Mouse (Mus musculus) cerebellum, postnatal 36 days (tissue): ENCODE results near the gene Tgfbrap1.
A peak's percentile ranks its signal among the peaks of the same experiment; 100 is the strongest.
"Not testable (repeated sequence)": the region's sequence is repeated elsewhere in the genome, so short reads cannot be mapped to it uniquely, and the experiment has no call there.

ENCODE experiments used
- DNase-seq, 2 experiments: peaks; one replicate each; pipeline ENCODE4 v3.0.0; 2021 to 2022; ENCODE audit warnings: mixed read lengths in 2 of 2

The Tgfbrap1 gene

DNA sequence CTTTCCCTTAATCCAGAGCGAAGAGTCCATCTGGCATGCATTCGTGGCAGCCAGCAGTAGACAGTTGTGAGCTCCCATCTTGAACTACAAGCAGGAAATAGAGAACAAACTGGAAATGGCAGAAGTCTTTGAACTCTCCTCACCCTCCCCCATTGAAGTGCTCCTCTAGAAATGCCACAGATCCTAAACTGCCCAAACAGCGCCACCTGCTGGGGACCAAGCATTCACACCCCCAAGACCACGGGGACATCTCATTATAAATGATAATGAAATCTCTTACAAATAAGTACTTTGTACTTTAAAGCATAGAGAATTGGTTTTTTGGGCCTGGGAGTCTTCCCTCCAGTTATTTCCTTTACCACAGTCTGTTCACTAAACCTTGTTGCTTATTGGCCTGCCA lies 12.1 kb upstream of the Tgfbrap1 start:
- peak; percentile 46 to 60 for DNase-seq

GRCm38 (mm10) chr1:43108729-43109128 lies 10.3 kb upstream of the Tgfbrap1 start:
- no peak for DNase-seq

DNA sequence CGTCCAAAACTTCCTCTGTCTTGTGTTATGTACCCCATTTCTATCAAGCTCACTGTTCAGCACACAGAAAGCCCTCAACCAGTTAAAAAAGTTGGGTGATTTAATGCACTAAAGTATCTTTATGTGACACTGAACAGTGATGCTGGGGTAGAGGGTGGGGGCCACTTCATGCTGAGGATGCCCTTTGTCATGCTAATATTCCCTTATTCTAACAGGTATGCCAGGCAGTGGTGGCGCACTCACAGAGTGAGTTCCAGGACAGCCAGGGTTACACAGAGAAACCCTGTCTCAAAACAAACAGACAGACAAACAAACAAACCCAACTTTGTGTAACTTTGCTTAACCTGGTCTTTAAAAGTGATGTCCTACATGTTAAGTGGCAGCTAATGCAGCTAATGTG lies 4.2 kb downstream of the Tgfbrap1 start:
- no peak for DNase-seq

GRCm38 (mm10) chr1:43092056-43093015 lies 6.1 kb downstream of the Tgfbrap1 start:
- DNase-seq, result peak; percentile 73 to 77

GRCm38 (mm10) chr1:43091306-43092055 lies 7.0 kb downstream of the Tgfbrap1 start:
- no peak for DNase-seq

DNA sequence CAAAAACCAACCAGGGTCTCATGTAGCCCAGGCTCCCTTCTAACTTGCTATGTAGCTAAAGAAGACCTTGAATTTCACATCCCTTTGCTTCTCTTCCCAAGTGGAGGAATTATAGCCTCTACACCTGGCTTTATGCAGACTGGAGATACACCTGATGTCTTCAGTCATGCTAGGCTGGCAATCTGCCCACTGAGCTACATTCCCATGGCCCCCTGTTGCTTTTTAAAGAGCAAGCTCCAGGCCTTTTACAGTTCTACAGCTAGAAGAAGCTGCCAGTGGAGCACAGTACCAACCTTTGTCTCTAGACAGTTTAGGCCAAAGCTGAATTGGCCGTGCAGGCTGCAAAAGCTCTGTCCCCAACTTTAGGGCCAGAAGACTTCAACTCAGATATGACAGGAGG lies 8.0 kb downstream of the Tgfbrap1 start:
- peak; percentile 23 to 25 for DNase-seq

GRCm38 (mm10) chr1:43082946-43083345 lies 15.5 kb downstream of the Tgfbrap1 start:
- DNase-seq, result no peak

DNA sequence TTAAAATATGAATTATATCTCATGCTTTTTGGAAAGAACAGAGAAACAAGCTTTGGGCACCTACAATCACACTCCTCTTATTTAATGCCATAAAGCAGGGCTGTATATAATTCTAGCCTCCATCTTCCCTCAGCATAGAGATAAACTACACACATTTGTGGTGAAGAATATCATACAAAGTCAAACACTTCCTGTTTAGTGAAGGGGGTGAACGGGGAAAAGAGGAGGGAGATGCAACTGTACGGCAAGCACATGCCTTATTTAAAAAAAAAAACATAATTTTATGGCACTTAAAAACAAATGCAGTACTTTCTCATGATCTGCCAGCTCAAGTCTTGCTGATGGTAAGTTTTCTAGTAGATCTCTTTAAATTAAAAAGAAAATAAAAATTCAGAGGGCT lies 20.3 kb downstream of the Tgfbrap1 start:
- DNase-seq, result no peak

- peak; percentile 64 to 66 for DNase-seq
Observed at GRCm38 (mm10) chr1:43074791-43075190, 23.6 kb downstream of the Tgfbrap1 start.

- no peak for DNase-seq
Observed at GRCm38 (mm10) chr1:43072561-43072960, 25.9 kb downstream of the Tgfbrap1 start.

- no peak for DNase-seq
Observed at GRCm38 (mm10) chr1:43072028-43072427, 26.4 kb downstream of the Tgfbrap1 start.

DNA sequence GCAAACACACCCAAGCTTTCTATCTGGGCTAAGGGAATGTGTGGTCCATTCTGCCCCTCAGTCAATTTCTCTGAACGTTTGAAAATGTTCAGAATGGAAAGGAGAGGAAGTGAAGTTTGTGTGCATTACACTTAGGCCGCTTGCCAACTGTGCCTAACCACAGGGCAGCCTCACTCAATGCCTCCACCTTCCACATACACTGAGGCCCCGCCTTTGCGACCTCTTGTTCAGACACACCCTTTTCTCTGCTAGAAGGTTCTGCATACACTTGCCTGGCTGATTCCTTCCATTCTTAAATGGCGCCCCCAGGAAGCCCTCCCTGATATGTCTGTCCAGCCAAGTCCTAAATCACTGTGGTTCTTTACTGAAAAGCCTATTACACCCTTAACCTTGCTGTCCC lies 27.7 kb downstream of the Tgfbrap1 start:
- DNase-seq, result no peak

DNA sequence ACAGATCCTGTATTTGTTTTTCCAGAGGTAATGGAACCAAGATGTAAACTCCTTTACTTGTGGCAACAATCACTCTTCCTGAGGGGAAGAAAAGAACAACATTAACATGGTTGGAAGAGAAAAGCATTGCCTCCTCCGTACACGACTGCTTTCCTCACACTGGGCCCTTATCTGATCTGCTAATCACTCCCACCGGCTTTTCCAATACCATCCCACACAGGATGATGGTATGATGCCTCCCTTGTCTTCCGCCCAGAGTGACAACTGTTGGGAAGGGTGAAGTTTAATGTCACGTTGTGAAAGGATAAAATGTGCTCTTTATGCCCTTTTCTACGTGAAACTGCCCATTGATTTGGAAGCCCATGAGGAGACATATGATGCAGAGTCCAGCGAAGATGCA lies 30.9 kb downstream of the Tgfbrap1 start:
- DNase-seq, result no peak

- no peak for DNase-seq
Observed at GRCm38 (mm10) chr1:43066573-43066972, 31.9 kb downstream of the Tgfbrap1 start.

DNA sequence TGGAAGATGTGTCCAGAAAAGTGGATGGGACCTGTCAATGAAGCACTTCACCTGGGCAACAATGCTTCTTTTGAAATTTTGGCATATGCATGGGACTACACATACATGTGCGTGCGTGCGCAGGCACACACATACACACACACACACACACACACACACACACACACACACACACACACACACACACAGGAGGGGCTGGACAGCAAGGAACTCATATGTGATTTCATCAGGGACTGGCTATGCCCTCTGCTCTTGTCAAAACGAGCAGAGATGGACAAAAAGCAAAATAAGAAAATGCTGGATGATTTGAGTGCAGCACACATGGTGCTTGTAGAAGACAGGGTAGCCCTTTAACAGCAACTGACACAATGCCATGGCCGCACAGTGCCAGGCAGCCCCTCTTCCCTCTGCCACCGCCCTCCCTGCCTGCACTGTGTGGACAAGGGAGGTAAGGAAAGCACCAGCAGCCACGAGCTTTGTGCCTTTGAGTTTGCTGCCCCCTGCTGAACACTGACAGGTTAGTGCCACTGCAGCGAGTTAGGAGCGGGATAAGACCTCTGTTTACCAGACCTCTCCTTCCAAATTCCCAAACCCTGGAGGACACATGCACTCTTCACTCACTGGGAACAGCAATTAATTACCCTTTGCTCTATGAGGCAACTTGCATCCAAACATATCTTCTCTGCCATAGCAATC lies 32.7 kb downstream of the Tgfbrap1 start:
- DNase-seq, result peak; percentile 56 to 58

- no peak for DNase-seq
Observed at GRCm38 (mm10) chr1:43051903-43052302, 46.5 kb downstream of the Tgfbrap1 start.

DNA sequence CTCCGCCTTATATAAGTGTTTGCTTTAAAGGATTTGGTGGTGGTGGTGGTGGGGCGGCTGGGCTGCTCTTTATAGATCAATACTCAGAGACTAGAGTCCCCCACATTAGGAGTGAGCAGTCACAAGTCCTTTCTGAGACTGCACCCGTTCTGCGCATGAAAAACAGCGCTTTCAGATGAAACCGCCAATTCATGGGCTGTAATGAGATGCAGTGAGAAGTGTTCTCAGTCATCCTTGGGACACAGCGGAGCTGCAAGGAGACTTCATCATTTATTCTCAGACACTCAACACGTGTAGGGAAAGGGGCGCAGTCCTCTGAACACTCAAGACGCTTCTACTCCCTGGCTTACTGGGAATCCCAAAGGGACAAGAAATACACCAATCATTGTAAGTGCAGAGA lies 50.6 kb downstream of the Tgfbrap1 start:
- no peak for DNase-seq

DNA sequence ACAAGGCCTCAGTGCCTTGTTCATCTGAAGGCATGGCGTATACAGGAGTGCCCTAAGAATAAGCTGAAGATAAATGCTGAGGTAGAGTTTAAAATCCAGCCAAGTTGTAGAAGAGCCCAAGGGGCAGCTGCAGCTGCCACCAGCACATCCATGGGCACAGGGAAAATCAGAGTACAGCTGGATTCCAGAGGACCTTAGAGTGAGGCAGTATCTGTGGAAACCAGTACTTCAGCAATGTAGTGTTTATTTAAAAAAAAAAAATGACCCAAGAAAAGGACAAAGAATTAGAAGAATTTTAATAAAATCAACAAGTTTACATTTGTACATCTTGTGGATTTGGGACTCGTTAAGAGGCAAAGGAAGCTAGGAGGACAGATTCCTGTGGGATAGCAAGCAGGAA lies 51.4 kb downstream of the Tgfbrap1 start:
- DNase-seq, result no peak

- no peak for DNase-seq
Observed at GRCm38 (mm10) chr1:43045204-43045982, 53.0 kb downstream of the Tgfbrap1 start.

DNA sequence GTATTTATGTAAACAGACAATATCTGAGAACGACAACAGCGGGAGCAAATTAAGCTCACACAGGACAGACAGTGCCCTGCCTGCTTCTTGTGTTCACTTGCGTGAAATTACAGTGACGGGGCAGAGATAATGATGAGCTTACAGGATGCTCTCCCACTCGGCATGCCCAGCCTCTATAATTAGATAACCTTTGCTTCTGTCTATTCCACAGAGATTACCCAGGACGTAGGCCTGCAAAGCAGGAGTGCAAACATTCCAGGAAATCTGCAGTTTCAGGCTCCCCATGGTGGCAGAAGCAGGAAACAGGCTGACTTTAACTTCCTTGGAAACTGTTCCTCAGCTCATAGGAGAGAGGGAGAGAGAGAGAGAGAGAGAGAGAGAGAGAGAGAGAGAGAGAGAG lies 56.2 kb downstream of the Tgfbrap1 start:
- DNase-seq, result no peak

DNA sequence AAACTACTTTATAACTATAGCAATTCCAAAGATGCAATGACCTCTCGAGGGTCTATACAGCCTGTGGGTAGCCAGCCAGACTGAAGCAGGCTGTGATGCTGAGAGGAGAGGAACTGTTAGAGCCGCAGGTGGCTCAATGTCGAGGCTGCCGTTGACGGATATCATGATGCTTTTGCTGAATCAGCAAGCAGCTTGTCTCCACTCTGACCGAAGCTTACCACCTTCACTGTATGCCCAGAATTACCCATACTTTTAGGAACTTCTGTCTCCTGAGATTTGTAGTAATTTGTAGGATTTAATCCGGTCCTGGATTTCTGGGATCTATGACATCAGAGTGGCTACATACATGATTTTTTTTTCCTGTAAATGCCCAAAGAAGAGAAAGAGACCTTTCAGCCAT lies 62.4 kb downstream of the Tgfbrap1 start:
- no peak for DNase-seq

- DNase-seq, result not testable (repeated sequence)
Observed at GRCm38 (mm10) chr1:43015153-43015685, 83.2 kb downstream of the Tgfbrap1 start.
